8 mouse cellular contexts compared by ENCODE assay signal in genomic region chr11:119912845-119913244, GRCm38 (mm10). TPM values are rescaled to one million over a fixed set of nuclear protein-coding genes. Genes with fewer than 3 reads are reported as not detected.
DNase-seq lines count a peak whose midpoint lies in the region; ATAC-seq and TF ChIP-seq lines count a peak whose summit lies in the region.

No protein-coding gene starts in this region.

- no peaks in the 10 kb centered on the region for H3K9me3 ChIP-seq in embryonic facial prominence, embryonic 15.5 days (replicated peaks)
- H3K9me3 ChIP-seq in limb, embryonic 11.5 days (ENCODE audit: control insufficient read depth, low read length): no peaks in the 10 kb centered on the region
- no peaks in the 10 kb centered on the region for H3K9me3 ChIP-seq in neural tube, embryonic 14.5 days (ENCODE audit: control insufficient read depth, low read length)

- no peak for ATAC-seq in embryonic facial prominence, embryonic 15.5 days (ENCODE audit: insufficient number of reproducible peaks, low FRiP score, low TSS enrichment, low read depth)
- no peak for ATAC-seq in limb, embryonic 11.5 days (ENCODE audit: insufficient number of reproducible peaks, low FRiP score, low TSS enrichment, low read depth)
- ATAC-seq in neural tube, embryonic 14.5 days (ENCODE audit: low read depth): no peak; the same call in 1 of the 2 replicates
- no peak for ATAC-seq in erythroid progenitor cell, adult 5-6 weeks (replicated peaks; ENCODE audit: low FRiP score, poor library complexity, severe bottlenecking)

- peaks cover 23% of the 10 kb centered on the region for H3K36me3 ChIP-seq in embryonic facial prominence, embryonic 15.5 days
- H3K36me3 ChIP-seq in limb, embryonic 11.5 days (ENCODE audit: control insufficient read depth, insufficient read depth, low read length): peaks cover 9% of the 10 kb centered on the region
- H3K36me3 ChIP-seq in neural tube, embryonic 14.5 days (ENCODE audit: control insufficient read depth, insufficient read depth, low read length): peaks cover 13% of the 10 kb centered on the region

- DNase-seq in lung, adult 2 months: no peak
- DNase-seq in lung, postnatal 14 days: no peak
- peak; percentile 34 for DNase-seq in limb, embryonic 11.5 days (ENCODE audit: low spot score)
- no peak for DNase-seq in adrenal gland, postnatal 14 days
- DNase-seq in layer of hippocampus, postnatal 36 days: no peak

- TF ChIP-seq CTCF in lung, adult 2 months (IDR thresholded peaks at IDR 0.05; ENCODE audit: insufficient read depth, low read length): no peak

- peaks cover 31% of the 10 kb centered on the region for H3K4me1 ChIP-seq in lung, adult 2 months (ENCODE audit: control insufficient read depth, insufficient read depth, low read length)
- H3K4me1 ChIP-seq in embryonic facial prominence, embryonic 15.5 days: peaks cover 40% of the 10 kb centered on the region
- peaks cover 25% of the 10 kb centered on the region for H3K4me1 ChIP-seq in limb, embryonic 11.5 days (ENCODE audit: control insufficient read depth, insufficient read depth, low read length)
- peaks cover 13% of the 10 kb centered on the region for H3K4me1 ChIP-seq in neural tube, embryonic 14.5 days (ENCODE audit: control insufficient read depth, insufficient read depth, low read length)

- H3K27me3 ChIP-seq in embryonic facial prominence, embryonic 15.5 days: 0 out of 2 replicates have a peak, but pooled peaks cover 8% of the 10 kb centered on the region
- no peaks in the 10 kb centered on the region for H3K27me3 ChIP-seq in limb, embryonic 11.5 days (ENCODE audit: control insufficient read depth, insufficient read depth, low read length)
- H3K27me3 ChIP-seq in neural tube, embryonic 14.5 days (ENCODE audit: control insufficient read depth, insufficient read depth, low read length): no peaks in the 10 kb centered on the region

- 12% methylated on average over 7 of the region's 7 CpGs for WGBS in lung, adult 2 months
- whole genome bisulfite sequencing in embryonic facial prominence, embryonic 15.5 days: 8% methylated on average over 7 of the region's 7 CpGs
- 4% methylated on average over 7 of the region's 7 CpGs for WGBS in limb, embryonic 11.5 days
- 9% methylated on average over 7 of the region's 7 CpGs for WGBS in neural tube, embryonic 14.5 days

- no peak for TF ChIP-seq POLR2A in lung, adult 2 months (IDR thresholded peaks at IDR 0.05; ENCODE audit: borderline replicate concordance, extremely low read depth, low read depth, low read length)

- peak overlapping the region; percentile 67; the same call in 1 of the 2 replicates for H3K27ac ChIP-seq in embryonic facial prominence, embryonic 15.5 days (replicated peaks)
- H3K27ac ChIP-seq in limb, embryonic 11.5 days (replicated peaks; ENCODE audit: low read depth, low read length): 0 out of 2 replicates have a peak overlapping the region, but pooled peaks have one; percentile 30
- H3K27ac ChIP-seq in neural tube, embryonic 14.5 days (ENCODE audit: low read depth, low read length): peak overlapping the region; percentile 65; the same call in 1 of the 2 replicates

- H3K4me3 ChIP-seq in lung, adult 2 months (replicated peaks; ENCODE audit: extremely low read depth, low read depth, low read length): peak overlapping the region; percentile 89
- peak overlapping the region; percentile 66 for H3K4me3 ChIP-seq in embryonic facial prominence, embryonic 15.5 days (replicated peaks)
- H3K4me3 ChIP-seq in limb, embryonic 11.5 days (ENCODE audit: low read depth, low read length): peak overlapping the region; percentile 97
- H3K4me3 ChIP-seq in neural tube, embryonic 14.5 days (ENCODE audit: low read depth, low read length): peak overlapping the region; percentile 91

- H3K4me2 ChIP-seq in embryonic facial prominence, embryonic 15.5 days (replicated peaks): peak overlapping the region; percentile 83
- peak overlapping the region; percentile 91 for H3K4me2 ChIP-seq in limb, embryonic 11.5 days (ENCODE audit: low read depth, severe bottlenecking)
- H3K4me2 ChIP-seq in neural tube, embryonic 14.5 days (ENCODE audit: low read depth, low read length): peak overlapping the region; percentile 78

- 0 out of 2 replicates have a peak overlapping the region, but pooled peaks have one; percentile 85 for H3K9ac ChIP-seq in embryonic facial prominence, embryonic 15.5 days
- peak overlapping the region; percentile 95 for H3K9ac ChIP-seq in limb, embryonic 11.5 days (ENCODE audit: low read length)
- H3K9ac ChIP-seq in neural tube, embryonic 14.5 days (replicated peaks; ENCODE audit: low read depth, low read length): peak overlapping the region; percentile 92; the same call in 1 of the 2 replicates

RNA-seq across cellular contexts. Expression of gene Chmp6, which starts 0.4 kb away (rescaled TPM):
- 50.2 and 51.0 TPM in 2 replicates for polyA plus RNA-seq in lung, adult 2 months (2012; rRNA removed)
- polyA plus RNA-seq in embryonic facial prominence, embryonic 15.5 days (2015; fragmentation: Nextera tagmentation; extraction: Ambion mirVana): 93.8 and 95.1 TPM in 2 replicates
- polyA plus RNA-seq in limb, embryonic 11.5 days (2014; fragmentation: Nextera tagmentation; extraction: Ambion mirVana): 101 and 109 TPM in 2 replicates
- 92.9 and 101 TPM in 2 replicates for polyA plus RNA-seq in neural tube, embryonic 14.5 days (2014; fragmentation: Nextera tagmentation; extraction: Ambion mirVana)
- 31.0 and 37.3 TPM in 2 replicates for total RNA-seq in adrenal gland, postnatal 14 days (2021)
- 10 to 100 TPM; 33.3 to 38.4 TPM for total RNA-seq in layer of hippocampus, postnatal 36 days (2021)
- 1.3 and 14.4 TPM in 2 replicates for total RNA-seq in erythroid progenitor cell, adult 5-6 weeks (2015; ENCODE audit: low replicate concordance)
- 10.3 and 10.4 TPM in 2 replicates for total RNA-seq in erythroid progenitor cell, adult 5-6 weeks (2017; ENCODE audit: low replicate concordance)

RNA-seq across cellular contexts. Expression of gene Baiap2, which starts 29.7 kb away (rescaled TPM):
- 83.7 and 92.9 TPM in 2 replicates for polyA plus RNA-seq in lung, adult 2 months (2012; rRNA removed)
- polyA plus RNA-seq in embryonic facial prominence, embryonic 15.5 days (2015; fragmentation: Nextera tagmentation; extraction: Ambion mirVana): 36.8 and 42.0 TPM in 2 replicates
- polyA plus RNA-seq in limb, embryonic 11.5 days (2014; fragmentation: Nextera tagmentation; extraction: Ambion mirVana): 14.8 and 17.7 TPM in 2 replicates
- polyA plus RNA-seq in neural tube, embryonic 14.5 days (2014; fragmentation: Nextera tagmentation; extraction: Ambion mirVana): 12.6 and 13.7 TPM in 2 replicates
- total RNA-seq in adrenal gland, postnatal 14 days (2021): 20.8 TPM in 2 replicates
- total RNA-seq in layer of hippocampus, postnatal 36 days (2021): 100 to 1,000 TPM; 246 to 257 TPM
- total RNA-seq in erythroid progenitor cell, adult 5-6 weeks (2015; ENCODE audit: low replicate concordance): 1.3 and 1.4 TPM in 2 replicates
- 3.2 and 5.3 TPM in 2 replicates for total RNA-seq in erythroid progenitor cell, adult 5-6 weeks (2017; ENCODE audit: low replicate concordance)
